Mouse (Mus musculus): Measurements from ENCODE around the gene Elp1. TPM values are rescaled to one million over a fixed set of nuclear protein-coding genes. Genes with fewer than 3 reads are reported as not detected.
A peak's percentile ranks its signal among the peaks of the same experiment; 100 is the strongest.

The Elp1 gene
- polyA plus RNA-seq, 1 experiment from 2014 or later, result 116 TPM

GRCm38 (mm10) chr4:56716801-56717200 lies 85.3 kb downstream of the Elp1 start:
- no peak overlapping the region for H3K27ac ChIP-seq (ENCODE audit: low read depth, low read length)
- DNase-seq (ENCODE audit: low spot score) (no peak), ATAC-seq (ENCODE audit: insufficient read depth, low FRiP score, low TSS enrichment) (no peak)
- no peaks in the 10 kb centered on the region for H3K27me3 ChIP-seq (ENCODE audit: control insufficient read depth, insufficient read depth, low read length)
- no peaks in the 10 kb centered on the region for H3K36me3 ChIP-seq (ENCODE audit: control insufficient read depth, insufficient read depth, low read length)
- H3K4me2 ChIP-seq (ENCODE audit: low read depth), result no peak overlapping the region
- no peaks in the 10 kb centered on the region for H3K9me3 ChIP-seq (ENCODE audit: control insufficient read depth, low read length)
- H3K9ac ChIP-seq (ENCODE audit: low read length), result no peak overlapping the region
- H3K4me1 ChIP-seq (ENCODE audit: control insufficient read depth, insufficient read depth, low read length), result no peaks in the 10 kb centered on the region
- 56% methylated on average over 5 of the region's 5 CpGs for WGBS
- no peak overlapping the region for H3K4me3 ChIP-seq (ENCODE audit: low read depth, low read length)

GRCm38 (mm10) chr4:56713155-56713554 lies 89.0 kb downstream of the Elp1 start:
- H3K9me3 ChIP-seq (ENCODE audit: control insufficient read depth, low read length), result no peaks in the 10 kb centered on the region
- no peak overlapping the region for H3K27ac ChIP-seq (ENCODE audit: low read depth, low read length)
- ATAC-seq (ENCODE audit: insufficient read depth, low FRiP score, low TSS enrichment) (no peak), DNase-seq (ENCODE audit: low spot score) (no peak)
- H3K9ac ChIP-seq (ENCODE audit: low read length), result no peak overlapping the region
- no peak overlapping the region for H3K4me3 ChIP-seq (ENCODE audit: low read depth, low read length)
- no peaks in the 10 kb centered on the region for H3K27me3 ChIP-seq (ENCODE audit: control insufficient read depth, insufficient read depth, low read length)
- H3K4me1 ChIP-seq (ENCODE audit: control insufficient read depth, insufficient read depth, low read length), result no peaks in the 10 kb centered on the region
- WGBS, result 92% methylated on average over 3 of the region's 3 CpGs
- no peaks in the 10 kb centered on the region for H3K36me3 ChIP-seq (ENCODE audit: control insufficient read depth, insufficient read depth, low read length)
- H3K4me2 ChIP-seq (ENCODE audit: low read depth), result no peak overlapping the region

- Histone ChIP-seq H3K9ac (ENCODE audit: low read length) (peak overlapping the region; percentile 32; the same call in 1 of the 2 replicates), H3K27me3 (ENCODE audit: control insufficient read depth, insufficient read depth, low read length) (no peaks in the 10 kb centered on the region), H3K4me2 (ENCODE audit: low read depth) (peak overlapping the region; percentile 24), H3K4me3 (ENCODE audit: low read depth, low read length) (no peak overlapping the region; the same call in 1 of the 2 replicates), H3K36me3 (ENCODE audit: control insufficient read depth, insufficient read depth, low read length) (no peaks in the 10 kb centered on the region), H3K4me1 (ENCODE audit: control insufficient read depth, insufficient read depth, low read length) (peaks cover 6% of the 10 kb centered on the region; the same call in 1 of the 2 replicates), H3K9me3 (ENCODE audit: control insufficient read depth, low read length) (no peaks in the 10 kb centered on the region), H3K27ac (ENCODE audit: low read depth, low read length) (no peak overlapping the region)
- WGBS, result 9% methylated on average over 10 of the region's 10 CpGs
- no peak for ATAC-seq (ENCODE audit: insufficient read depth, low FRiP score, low TSS enrichment)
- peak; percentile 48 for DNase-seq (ENCODE audit: low spot score)
Observed at GRCm38 (mm10) chr4:56702234-56702633, 99.9 kb downstream of the Elp1 start.

Other genes with a start within 250 kb of the Elp1 start
- not detected in 2 replicates for gene Gm26657, start 62.3 kb downstream of the Elp1 start, polyA plus RNA-seq (2014; fragmentation: Nextera tagmentation; extraction: Ambion mirVana)
- gene Actl7b, start 60.9 kb downstream of the Elp1 start, polyA plus RNA-seq (2014; fragmentation: Nextera tagmentation; extraction: Ambion mirVana), result not detected in 2 replicates
- gene Actl7a, start 58.9 kb downstream of the Elp1 start, polyA plus RNA-seq (2014; fragmentation: Nextera tagmentation; extraction: Ambion mirVana), result not detected in 2 replicates
- gene Fam206a, start within 50 bp of the Elp1 start, polyA plus RNA-seq (2014; fragmentation: Nextera tagmentation; extraction: Ambion mirVana), result 28.7 and 30.6 TPM in 2 replicates
- 27.4 and 27.9 TPM in 2 replicates for gene Ctnnal1, start 62.9 kb upstream of the Elp1 start, polyA plus RNA-seq (2014; fragmentation: Nextera tagmentation; extraction: Ambion mirVana)
- gene Tmem245, start 145.1 kb upstream of the Elp1 start, polyA plus RNA-seq (2014; fragmentation: Nextera tagmentation; extraction: Ambion mirVana), result 7.9 and 9.2 TPM in 2 replicates
- 6.1 and 7.2 TPM in 2 replicates for gene Frrs1l, start 188.1 kb upstream of the Elp1 start, polyA plus RNA-seq (2014; fragmentation: Nextera tagmentation; extraction: Ambion mirVana)

Measured in neural tube, embryonic 11.5 days (tissue).